Mouse (Mus musculus): Measurements from ENCODE around the gene Myo1d. TPM values are rescaled to one million over a fixed set of nuclear protein-coding genes. Genes with fewer than 3 reads are reported as not detected.

Myo1d gene
- polyA plus RNA-seq, 1 experiment, result 10.8 TPM

GRCm38 (mm10) chr11:80523410-80523809 is 256.4 kb downstream of the Myo1d start:
- Histone ChIP-seq H3K27me3 (ENCODE audit: control insufficient read depth, insufficient read depth, insufficient read length) (no peaks in the 10 kb centered on the region), H3K79me3 (ENCODE audit: low read depth) (no peaks in the 10 kb centered on the region)

DNA sequence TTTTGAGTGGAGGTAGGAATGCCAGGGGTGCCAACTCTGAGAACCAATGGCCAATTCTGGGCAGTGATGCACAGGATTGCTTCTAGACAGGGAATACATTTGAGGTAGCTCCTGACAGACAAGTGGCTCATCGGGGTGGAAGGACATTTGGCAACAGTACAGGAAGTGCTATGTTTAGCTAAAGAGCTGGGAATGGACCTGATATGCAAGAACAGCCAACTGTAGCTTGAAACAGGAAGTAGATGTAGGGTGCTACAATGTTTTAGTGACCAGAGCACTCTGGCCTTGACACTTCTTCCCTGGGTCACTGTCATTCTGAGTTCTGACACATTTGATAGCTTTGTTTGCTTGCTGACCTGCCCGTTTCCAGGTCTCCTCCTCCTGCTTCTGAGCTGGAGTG is 257.0 kb downstream of the Myo1d start:
- Histone ChIP-seq H3K27me3 (ENCODE audit: control insufficient read depth, insufficient read depth, insufficient read length) (no peaks in the 10 kb centered on the region), H3K4me3 (ENCODE audit: insufficient read depth, poor library complexity, severe bottlenecking) (no peak overlapping the region), H3K36me3 (ENCODE audit: control insufficient read depth, insufficient read depth) (no peaks in the 10 kb centered on the region), H3K79me3 (ENCODE audit: low read depth) (no peaks in the 10 kb centered on the region), H3K79me2 (ENCODE audit: control insufficient read depth, insufficient read depth) (no peaks in the 10 kb centered on the region), H3ac (ENCODE audit: control insufficient read depth, insufficient read length, low read depth) (no peak overlapping the region)
- TF ChIP-seq MAX (IDR thresholded peaks at IDR 0.05), result no peak
- TF ChIP-seq CEBPB (IDR thresholded peaks at IDR 0.05; ENCODE audit: low read depth), result no peak
- TF ChIP-seq USF1 (IDR thresholded peaks at IDR 0.05; ENCODE audit: low read depth), result no peak
- TF ChIP-seq MYOD1 (IDR thresholded peaks at IDR 0.05; ENCODE audit: control insufficient read depth, insufficient read length, low read depth), result no peak
- no peak for TF ChIP-seq MYOG (IDR thresholded peaks at IDR 0.05; ENCODE audit: control insufficient read depth, extremely low read depth, insufficient read length)
- no peak for TF ChIP-seq CTCF (IDR thresholded peaks at IDR 0.05; ENCODE audit: control insufficient read depth, insufficient read depth, insufficient read length)
- no peak for TF ChIP-seq FOSL1 (IDR thresholded peaks at IDR 0.05; ENCODE audit: insufficient read depth, low read length, poor library complexity, severe bottlenecking)

More at GRCm38 (mm10) chr11:80523410-80523809, 256.4 kb downstream of the Myo1d start:
- no peak overlapping the region for H3K4me3 ChIP-seq (ENCODE audit: insufficient read depth, poor library complexity, severe bottlenecking)
- no peak for TF ChIP-seq MYOD1 (IDR thresholded peaks at IDR 0.05; ENCODE audit: control insufficient read depth, insufficient read length, low read depth)
- TF ChIP-seq CTCF (IDR thresholded peaks at IDR 0.05; ENCODE audit: control insufficient read depth, insufficient read depth, insufficient read length), result no peak
- TF ChIP-seq MAX (IDR thresholded peaks at IDR 0.05), result no peak
- no peak for TF ChIP-seq FOSL1 (IDR thresholded peaks at IDR 0.05; ENCODE audit: insufficient read depth, low read length, poor library complexity, severe bottlenecking)
- no peak for TF ChIP-seq MYOG (IDR thresholded peaks at IDR 0.05; ENCODE audit: control insufficient read depth, extremely low read depth, insufficient read length)
- TF ChIP-seq CEBPB (IDR thresholded peaks at IDR 0.05; ENCODE audit: low read depth), result no peak
- no peak for TF ChIP-seq USF1 (IDR thresholded peaks at IDR 0.05; ENCODE audit: low read depth)
- H3K36me3 ChIP-seq (ENCODE audit: control insufficient read depth, insufficient read depth), result no peaks in the 10 kb centered on the region
- no peak overlapping the region for H3ac ChIP-seq (ENCODE audit: control insufficient read depth, insufficient read length, low read depth)
- H3K79me2 ChIP-seq (ENCODE audit: control insufficient read depth, insufficient read depth), result no peaks in the 10 kb centered on the region

DNA sequence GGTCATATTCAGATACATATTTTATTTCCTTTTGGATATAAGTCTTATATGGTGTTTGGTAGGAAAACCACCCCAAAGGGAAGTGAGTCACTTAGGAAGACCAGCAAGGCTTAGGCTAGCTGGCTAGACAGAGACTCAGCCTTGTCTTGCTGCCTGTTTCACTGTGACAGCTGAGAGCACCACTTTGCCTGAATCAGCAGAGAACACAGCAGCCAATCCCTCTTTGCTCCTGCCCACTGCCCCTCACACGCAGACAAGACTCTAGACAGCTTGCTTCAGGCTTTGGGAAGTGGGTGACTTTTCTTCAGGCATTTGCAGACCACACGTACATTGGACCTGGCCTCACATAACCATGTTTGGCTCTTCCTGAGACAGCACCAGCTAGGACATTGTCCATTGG is 258.7 kb downstream of the Myo1d start:
- TF ChIP-seq FOSL1 (IDR thresholded peaks at IDR 0.05; ENCODE audit: insufficient read depth, low read length, poor library complexity, severe bottlenecking) (no peak), MYOD1 (IDR thresholded peaks at IDR 0.05; ENCODE audit: control insufficient read depth, insufficient read length, low read depth) (peak; percentile 23)
- Histone ChIP-seq H3K36me3 (ENCODE audit: control insufficient read depth, insufficient read depth) (no peaks in the 10 kb centered on the region), H3K79me3 (ENCODE audit: low read depth) (no peaks in the 10 kb centered on the region)

DNA sequence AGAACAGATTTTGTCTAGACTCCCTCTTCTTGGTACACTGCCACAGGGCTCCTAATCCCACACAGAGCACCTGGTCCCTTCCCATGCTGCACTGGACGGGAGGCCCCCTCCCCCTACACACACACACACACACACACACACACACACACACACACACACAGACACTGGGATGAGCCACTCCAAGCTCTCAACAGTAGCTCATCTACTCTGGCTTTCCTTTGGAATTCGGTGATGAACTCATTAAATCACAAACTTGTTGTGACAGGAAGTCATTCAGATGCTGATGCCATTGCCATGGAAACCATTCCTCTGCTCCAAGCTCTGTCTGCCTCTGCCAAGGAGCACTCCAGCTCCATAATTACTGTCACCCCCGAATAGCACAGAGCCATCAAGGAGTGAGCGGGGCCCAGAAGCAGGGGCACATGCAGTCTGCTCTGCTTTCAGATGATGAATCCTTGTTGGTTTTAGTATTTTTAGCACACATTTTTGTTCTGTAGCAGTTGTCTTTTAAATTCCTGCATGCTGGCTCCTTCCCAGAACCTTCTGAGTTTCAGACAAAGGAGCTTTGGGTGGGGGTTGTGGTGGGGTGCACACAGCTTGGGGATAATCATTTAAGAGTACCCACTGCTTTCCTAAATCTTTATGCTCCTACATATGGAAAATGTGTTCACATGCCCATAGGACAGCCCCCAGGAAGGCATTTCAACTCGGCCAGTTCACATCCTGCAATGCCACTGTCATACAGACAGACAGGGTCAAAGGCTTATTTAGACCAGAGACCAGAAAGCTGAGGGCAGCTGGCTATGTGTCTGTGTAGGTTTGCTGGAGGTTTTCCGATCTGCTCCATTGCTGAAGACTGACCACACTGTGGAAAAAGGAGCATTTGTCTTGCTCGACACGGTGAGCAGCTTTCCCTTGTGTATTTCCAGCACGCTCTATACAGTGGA is 261.1 kb downstream of the Myo1d start:
- Histone ChIP-seq H3ac (ENCODE audit: control insufficient read depth, insufficient read length, low read depth) (no peak overlapping the region), H3K4me3 (ENCODE audit: insufficient read depth, poor library complexity, severe bottlenecking) (no peak overlapping the region), H3K27me3 (ENCODE audit: control insufficient read depth, insufficient read depth, insufficient read length) (no peaks in the 10 kb centered on the region), H3K79me3 (ENCODE audit: low read depth) (no peaks in the 10 kb centered on the region), H3K79me2 (ENCODE audit: control insufficient read depth, insufficient read depth) (no peaks in the 10 kb centered on the region), H3K36me3 (ENCODE audit: control insufficient read depth, insufficient read depth) (no peaks in the 10 kb centered on the region)
- TF ChIP-seq USF1 (IDR thresholded peaks at IDR 0.05; ENCODE audit: low read depth), result no peak
- no peak for TF ChIP-seq MAX (IDR thresholded peaks at IDR 0.05)
- no peak for TF ChIP-seq CTCF (IDR thresholded peaks at IDR 0.05; ENCODE audit: control insufficient read depth, insufficient read depth, insufficient read length)
- no peak for TF ChIP-seq CEBPB (IDR thresholded peaks at IDR 0.05; ENCODE audit: low read depth)
- TF ChIP-seq FOSL1 (IDR thresholded peaks at IDR 0.05; ENCODE audit: insufficient read depth, low read length, poor library complexity, severe bottlenecking), result no peak
- no peak for TF ChIP-seq MYOG (IDR thresholded peaks at IDR 0.05; ENCODE audit: control insufficient read depth, extremely low read depth, insufficient read length)
- no peak for TF ChIP-seq MYOD1 (IDR thresholded peaks at IDR 0.05; ENCODE audit: control insufficient read depth, insufficient read length, low read depth)

More for the DNA sequence above, 258.7 kb downstream of the Myo1d start:
- Histone ChIP-seq H3K79me2 (ENCODE audit: control insufficient read depth, insufficient read depth) (no peaks in the 10 kb centered on the region), H3ac (ENCODE audit: control insufficient read depth, insufficient read length, low read depth) (no peak overlapping the region), H3K27me3 (ENCODE audit: control insufficient read depth, insufficient read depth, insufficient read length) (no peaks in the 10 kb centered on the region), H3K4me3 (ENCODE audit: insufficient read depth, poor library complexity, severe bottlenecking) (no peak overlapping the region)

DNA sequence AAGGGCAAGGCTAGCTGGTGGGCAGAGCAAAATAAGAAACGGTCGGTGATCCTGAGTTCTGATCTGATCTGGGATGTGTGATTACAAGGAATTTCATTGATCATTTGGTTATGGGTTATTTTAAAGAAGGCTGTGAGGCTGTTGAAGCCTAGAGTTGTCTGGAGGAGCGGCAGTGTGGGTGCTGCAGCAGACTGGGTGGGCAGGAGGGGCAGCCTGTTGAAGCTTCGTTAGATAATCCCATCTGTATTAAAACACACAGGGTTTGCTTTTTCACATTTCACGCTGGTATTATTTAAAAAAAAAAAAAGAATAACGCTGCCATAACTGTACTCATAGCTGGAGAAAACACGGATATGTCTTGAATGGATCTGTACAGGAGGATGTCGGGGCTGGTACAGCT is 263.9 kb downstream of the Myo1d start:
- Histone ChIP-seq H3K27me3 (ENCODE audit: control insufficient read depth, insufficient read depth, insufficient read length) (no peaks in the 10 kb centered on the region), H3K79me3 (ENCODE audit: low read depth) (no peaks in the 10 kb centered on the region), H3K79me2 (ENCODE audit: control insufficient read depth, insufficient read depth) (no peaks in the 10 kb centered on the region), H3ac (ENCODE audit: control insufficient read depth, insufficient read length, low read depth) (no peak overlapping the region), H3K4me3 (ENCODE audit: insufficient read depth, poor library complexity, severe bottlenecking) (no peak overlapping the region), H3K36me3 (ENCODE audit: control insufficient read depth, insufficient read depth) (no peaks in the 10 kb centered on the region)
- no peak for TF ChIP-seq MAX (IDR thresholded peaks at IDR 0.05)
- no peak for TF ChIP-seq MYOD1 (IDR thresholded peaks at IDR 0.05; ENCODE audit: control insufficient read depth, insufficient read length, low read depth)
- TF ChIP-seq MYOG (IDR thresholded peaks at IDR 0.05; ENCODE audit: control insufficient read depth, extremely low read depth, insufficient read length), result no peak
- no peak for TF ChIP-seq FOSL1 (IDR thresholded peaks at IDR 0.05; ENCODE audit: insufficient read depth, low read length, poor library complexity, severe bottlenecking)
- TF ChIP-seq USF1 (IDR thresholded peaks at IDR 0.05; ENCODE audit: low read depth), result no peak
- TF ChIP-seq CTCF (IDR thresholded peaks at IDR 0.05; ENCODE audit: control insufficient read depth, insufficient read depth, insufficient read length), result no peak
- no peak for TF ChIP-seq CEBPB (IDR thresholded peaks at IDR 0.05; ENCODE audit: low read depth)

Data from C2C12 (cell line).